Mouse (Mus musculus) brain, embryonic 18.5 days (tissue): ENCODE measurements around the gene Ms4a3.

ENCODE experiments used
- DNase-seq: peaks from one replicate; pipeline ENCODE4 v3.0.0-alpha.2; 2012; ENCODE audit warnings: low read depth, low spot score

Ms4a3 gene

GRCm38 (mm10) chr19:11640732-11641131, at the start of gene Ms4a3:
Gene Ms4a3 (minus strand): TSS chr19:11640851.
- no peak for DNase-seq

GRCm38 (mm10) chr19:11661562-11661961, 20.9 kb upstream of the Ms4a3 start:
- no peak for DNase-seq

GRCm38 (mm10) chr19:11660459-11660858, 19.8 kb upstream of the Ms4a3 start, which contains the start of gene Oosp2:
Gene Oosp2 (minus strand): TSS chr19:11660559.
- no peak for DNase-seq

GRCm38 (mm10) chr19:11659142-11659541, 18.5 kb upstream of the Ms4a3 start:
- DNase-seq = no peak

- DNase-seq = no peak
Observed at GRCm38 (mm10) chr19:11649564-11649963, 8.9 kb upstream of the Ms4a3 start.

GRCm38 (mm10) chr19:11646166-11646565, 5.5 kb upstream of the Ms4a3 start:
- DNase-seq = no peak

GRCm38 (mm10) chr19:11639038-11639437, 1.6 kb downstream of the Ms4a3 start:
- no peak for DNase-seq

GRCm38 (mm10) chr19:11635572-11635971, 5.1 kb downstream of the Ms4a3 start:
- DNase-seq = no peak

- DNase-seq = no peak
Observed at GRCm38 (mm10) chr19:11634330-11634729, 6.3 kb downstream of the Ms4a3 start.

- no peak for DNase-seq
Observed at GRCm38 (mm10) chr19:11633732-11634131, 6.9 kb downstream of the Ms4a3 start.

GRCm38 (mm10) chr19:11625231-11625630, 15.4 kb downstream of the Ms4a3 start:
- DNase-seq = no peak

GRCm38 (mm10) chr19:11624800-11625199, 15.9 kb downstream of the Ms4a3 start:
- no peak for DNase-seq

- no peak for DNase-seq
Observed at GRCm38 (mm10) chr19:11623551-11623950, 17.1 kb downstream of the Ms4a3 start, which contains the start of gene Ms4a2. Gene Ms4a2 (minus strand): TSS chr19:11623719.

- DNase-seq = no peak
Observed at GRCm38 (mm10) chr19:11617983-11618382, 22.7 kb downstream of the Ms4a3 start.

- DNase-seq = no peak
Observed at GRCm38 (mm10) chr19:11614805-11615204, 25.8 kb downstream of the Ms4a3 start.

GRCm38 (mm10) chr19:11613776-11614443, 26.7 kb downstream of the Ms4a3 start:
- no peak for DNase-seq

GRCm38 (mm10) chr19:11613084-11613483, 27.6 kb downstream of the Ms4a3 start:
- DNase-seq = no peak

GRCm38 (mm10) chr19:11612293-11612692, 28.4 kb downstream of the Ms4a3 start:
- no peak for DNase-seq

GRCm38 (mm10) chr19:11611541-11611945, 29.1 kb downstream of the Ms4a3 start:
- peak; percentile 12 for DNase-seq

GRCm38 (mm10) chr19:11608172-11608571, 32.5 kb downstream of the Ms4a3 start:
- DNase-seq = no peak

- DNase-seq = no peak
Observed at GRCm38 (mm10) chr19:11604603-11605002, 36.0 kb downstream of the Ms4a3 start, which contains the start of gene Ms4a6d. Gene Ms4a6d (minus strand): TSS chr19:11604849.

GRCm38 (mm10) chr19:11602026-11602425, 38.6 kb downstream of the Ms4a3 start:
- no peak for DNase-seq

GRCm38 (mm10) chr19:11601349-11601748, 39.3 kb downstream of the Ms4a3 start:
- DNase-seq = no peak
